In genomic region chr3:138527667-138528231, GRCm38 (mm10) we compare ENCODE assay signal across 8 mouse cellular contexts. TPM values are rescaled to one million over a fixed set of nuclear protein-coding genes. Genes with fewer than 3 reads are reported as not detected.
DNase-seq lines count a peak whose midpoint lies in the region; ATAC-seq and TF ChIP-seq lines count a peak whose summit lies in the region.

No protein-coding gene starts in this region.

- H3K9ac ChIP-seq in ES-E14 (ENCODE audit: insufficient read depth, low read depth, low read length, poor library complexity, severe bottlenecking) = peak overlapping the region; percentile 99
- peak overlapping the region; percentile 93 for H3K9ac ChIP-seq in forebrain, embryonic 14.5 days (ENCODE audit: low read length)
- H3K9ac ChIP-seq in lung, embryonic 16.5 days (ENCODE audit: low read length) = peak overlapping the region; percentile 92

- in situ Hi-C loops in ES-E14 (cut with MboI; ENCODE audit: low sequenced_read_pairs in 2 of 2, unreplicated experiment in 2 of 2) = no loop called here

- WGBS in forebrain, embryonic 14.5 days = 1% methylated on average over 52 of the region's 64 CpGs
- WGBS in lung, embryonic 16.5 days = 0% methylated on average over 36 of the region's 64 CpGs

- peak; percentile 67 for ATAC-seq in forebrain, embryonic 14.5 days
- ATAC-seq in lung, embryonic 16.5 days (ENCODE audit: low read depth) = peak; percentile 67

- no peak for TF ChIP-seq CTCF in layer of hippocampus, adult 2 months (conservative IDR thresholded peaks at IDR 0.05)

- H3K4me3 ChIP-seq in ES-E14 (ENCODE audit: insufficient read depth in 1 of 2, low read depth in 1 of 2, low read length in 2 of 2, poor library complexity in 1 of 2, severe bottlenecking in 1 of 2) = peak overlapping the region; percentile 80 to 99
- peak overlapping the region; percentile 96 for H3K4me3 ChIP-seq in forebrain, embryonic 14.5 days (ENCODE audit: low read depth, low read length)
- H3K4me3 ChIP-seq in layer of hippocampus, adult 2 months = peak overlapping the region; percentile 83
- peak overlapping the region; percentile 72 for H3K4me3 ChIP-seq in lung, embryonic 16.5 days (ENCODE audit: low read length)

- intact Hi-C loops in heart, postnatal 14 days (cut with DNase I) = loop anchor here (2.0 to 10.0 kb wide), 4 partner anchors 39 to 547 kb away; partner anchors contain the start of genes Adh5, Metap1, Rap1gds1 and Tspan5

- H3K4me1 ChIP-seq in ES-E14 (ENCODE audit: control insufficient read depth in 2 of 2, insufficient read depth in 2 of 2, low read length in 2 of 2, poor library complexity in 1 of 2) = peaks cover 0 to 10% of the 10 kb centered on the region in 2 experiments; a peak in 2 of 4 replicates
- peaks cover 11% of the 10 kb centered on the region for H3K4me1 ChIP-seq in forebrain, embryonic 14.5 days (ENCODE audit: control insufficient read depth, insufficient read depth, low read length)
- peaks cover 25% of the 10 kb centered on the region for H3K4me1 ChIP-seq in lung, embryonic 16.5 days (replicated peaks; ENCODE audit: control insufficient read depth, insufficient read depth, low read length)

- no peaks in the 10 kb centered on the region for H3K9me3 ChIP-seq in ES-E14 (ENCODE audit: control insufficient read depth, insufficient read depth, low read depth, low read length)
- H3K9me3 ChIP-seq in forebrain, embryonic 14.5 days (replicated peaks; ENCODE audit: control insufficient read depth, low read length) = no peaks in the 10 kb centered on the region
- H3K9me3 ChIP-seq in lung, embryonic 16.5 days (ENCODE audit: control insufficient read depth, low read length) = no peaks in the 10 kb centered on the region

- H3K4me2 ChIP-seq in forebrain, embryonic 14.5 days (ENCODE audit: low read length) = peak overlapping the region; percentile 61
- peak overlapping the region; percentile 90 for H3K4me2 ChIP-seq in lung, embryonic 16.5 days (ENCODE audit: low read depth, low read length)

- peak; percentile 49 for DNase-seq in ES-E14 (ENCODE audit: low read depth, low spot score)
- peak; percentile 58 for DNase-seq in cerebellum, adult 11 months
- peak; percentile 74 for DNase-seq in forebrain, embryonic 14.5 days (ENCODE audit: low spot score)
- peak; percentile 71 to 75 for DNase-seq in heart, postnatal 14 days
- DNase-seq in layer of hippocampus, adult 2 months (ENCODE audit: low spot score in 2 of 2) = peak in 1 of 2 experiments; percentile 23
- peak; percentile 57 for DNase-seq in ovary, adult 18-20 months (ENCODE audit: low spot score)
- peak; percentile 31 for DNase-seq in thymus, postnatal 0 days (ENCODE audit: low spot score)

- no peaks in the 10 kb centered on the region for H3K27me3 ChIP-seq in forebrain, embryonic 14.5 days (replicated peaks; ENCODE audit: control insufficient read depth, insufficient read depth, low read length)
- H3K27me3 ChIP-seq in lung, embryonic 16.5 days (ENCODE audit: control insufficient read depth, insufficient read depth, low read depth, low read length) = no peaks in the 10 kb centered on the region

- peak overlapping the region; percentile 94 for H3K27ac ChIP-seq in ES-E14 (ENCODE audit: insufficient read depth, low read depth, low read length, poor library complexity, severe bottlenecking)
- H3K27ac ChIP-seq in forebrain, embryonic 14.5 days (ENCODE audit: low read depth, low read length) = peak overlapping the region; percentile 97
- H3K27ac ChIP-seq in layer of hippocampus, adult 2 months = peak overlapping the region; percentile 94
- peak overlapping the region; percentile 80 for H3K27ac ChIP-seq in lung, embryonic 16.5 days (ENCODE audit: low read length)

- H3K36me3 ChIP-seq in ES-E14 (ENCODE audit: control insufficient read depth, insufficient read depth, low read length, poor library complexity, severe bottlenecking) = peaks cover 6% of the 10 kb centered on the region; the same call in 1 of the 2 replicates
- no peaks in the 10 kb centered on the region for H3K36me3 ChIP-seq in forebrain, embryonic 14.5 days (ENCODE audit: control insufficient read depth, insufficient read depth, low read length)
- H3K36me3 ChIP-seq in lung, embryonic 16.5 days (ENCODE audit: control insufficient read depth, insufficient read depth, low read length) = no peaks in the 10 kb centered on the region

TF ChIP-seq in ES-E14, 5 proteins besides CTCF, POLR2A, EP300 and RAD21:
- no peak for TF ChIP-seq CHD2 (IDR thresholded peaks at IDR 0.05; ENCODE audit: low read depth, low read length)
- no peak for TF ChIP-seq HCFC1 (IDR thresholded peaks at IDR 0.05; ENCODE audit: borderline replicate concordance, insufficient read depth, low read length)
- no peak for TF ChIP-seq MAFK (IDR thresholded peaks at IDR 0.05; ENCODE audit: insufficient read depth, low read depth, low read length)
- TF ChIP-seq ZC3H11A (IDR thresholded peaks at IDR 0.05; ENCODE audit: borderline replicate concordance, low read depth, low read length) = no peak
- no peak for TF ChIP-seq ZNF384 (IDR thresholded peaks at IDR 0.05; ENCODE audit: low read depth, low read length)

RNA-seq across cellular contexts. Expression of gene Eif4e, which starts 1.8 kb away (rescaled TPM):
- 202 and 235 TPM in 2 replicates for total RNA-seq in ES-E14 (2012; rRNA removed)
- polyA plus RNA-seq in forebrain, embryonic 14.5 days (2014; fragmentation: Nextera tagmentation; extraction: Ambion mirVana) = 448 and 459 TPM in 2 replicates
- total RNA-seq in heart, postnatal 14 days (2021) = 100 to 1,000 TPM; 122 to 134 TPM
- 100 to 1,000 TPM; 180 to 182 TPM for total RNA-seq in layer of hippocampus, adult 2 months (2021)
- 306 and 326 TPM in 2 replicates for polyA plus RNA-seq in lung, embryonic 16.5 days (2015; fragmentation: Nextera tagmentation; extraction: Ambion mirVana)
- 251 and 280 TPM in 2 replicates for polyA plus RNA-seq in thymus, postnatal 0 days (2015; fragmentation: Nextera tagmentation; extraction: Ambion mirVana)

RNA-seq across cellular contexts. Expression of gene Metap1, which starts 38.4 kb away (rescaled TPM):
- total RNA-seq in ES-E14 (2012; rRNA removed) = 50.8 and 67.7 TPM in 2 replicates
- 48.9 and 51.8 TPM in 2 replicates for polyA plus RNA-seq in forebrain, embryonic 14.5 days (2014; fragmentation: Nextera tagmentation; extraction: Ambion mirVana)
- 10 to 100 TPM; 39.6 to 42.6 TPM for total RNA-seq in heart, postnatal 14 days (2021)
- 10 to 100 TPM; 43.8 to 46.0 TPM for total RNA-seq in layer of hippocampus, adult 2 months (2021)
- 46.6 and 48.2 TPM in 2 replicates for polyA plus RNA-seq in lung, embryonic 16.5 days (2015; fragmentation: Nextera tagmentation; extraction: Ambion mirVana)
- polyA plus RNA-seq in thymus, postnatal 0 days (2015; fragmentation: Nextera tagmentation; extraction: Ambion mirVana) = 32.8 and 36.3 TPM in 2 replicates
